Mouse (Mus musculus): ENCODE results near the gene Taf6l.

DNA sequence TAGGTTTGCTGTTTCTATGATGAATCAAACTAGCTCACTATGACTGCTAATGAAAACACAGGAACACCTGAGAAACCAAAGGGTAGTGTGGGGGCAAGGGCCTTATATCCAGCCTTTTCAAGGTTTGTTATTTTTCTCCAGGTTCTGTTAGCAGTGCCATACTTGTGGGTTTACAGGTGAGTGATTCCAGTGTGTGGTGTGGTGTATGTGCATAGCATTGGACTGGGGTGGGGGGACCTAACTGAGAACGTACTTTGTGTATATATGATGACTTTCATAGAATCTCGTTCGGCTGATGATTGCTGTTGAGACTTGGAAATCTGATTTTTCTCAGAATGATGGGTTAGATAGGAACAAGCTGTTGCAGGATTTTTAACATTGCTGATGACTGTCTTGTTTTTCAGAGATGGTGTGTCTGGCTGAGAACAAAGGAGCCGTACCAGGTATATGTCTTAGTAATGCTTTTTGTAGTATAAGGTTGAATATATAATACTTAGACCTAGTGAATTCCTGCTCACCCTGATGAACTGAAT is 61.1 kb downstream of the Taf6l start:
- TF ChIP-seq GATA1 (IDR thresholded peaks at IDR 0.05; ENCODE audit: borderline replicate concordance, low read length), result no peak
- no peak for TF ChIP-seq FLI1 (IDR thresholded peaks at IDR 0.05; ENCODE audit: low read length)
